Mouse (Mus musculus): ENCODE data around the gene Dclk3. TPM values are rescaled to one million over a fixed set of nuclear protein-coding genes. Genes with fewer than 3 reads are reported as not detected.

The Dclk3 gene
- polyA plus RNA-seq, 1 experiment = 28.7 TPM

- no peak for TF ChIP-seq POLR2A (IDR thresholded peaks at IDR 0.05; ENCODE audit: extremely low read depth, insufficient read depth, low read length)
- TF ChIP-seq CTCF (IDR thresholded peaks at IDR 0.05; ENCODE audit: extremely low read depth, insufficient read depth, low read length) = peak; percentile 96
- H3K4me1 ChIP-seq (ENCODE audit: control insufficient read depth, insufficient read depth, low read length) = no peaks in the 10 kb centered on the region
- H3K4me3 ChIP-seq (ENCODE audit: insufficient read depth, low read length) = no peak overlapping the region
- H3K27ac ChIP-seq (ENCODE audit: insufficient read depth, low read length) = no peak overlapping the region
Measured at GRCm38 (mm10) chr9:111495561-111495960, 56.7 kb downstream of the Dclk3 start.

- Histone ChIP-seq H3K4me1 (ENCODE audit: control insufficient read depth, insufficient read depth, low read length) (no peaks in the 10 kb centered on the region), H3K4me3 (ENCODE audit: insufficient read depth, low read length) (no peak overlapping the region), H3K27ac (ENCODE audit: insufficient read depth, low read length) (no peak overlapping the region)
- TF ChIP-seq CTCF (IDR thresholded peaks at IDR 0.05; ENCODE audit: extremely low read depth, insufficient read depth, low read length) = peak; percentile 91
- TF ChIP-seq POLR2A (IDR thresholded peaks at IDR 0.05; ENCODE audit: extremely low read depth, insufficient read depth, low read length) = no peak
Measured at GRCm38 (mm10) chr9:111497074-111497811, 58.4 kb downstream of the Dclk3 start.

- Histone ChIP-seq H3K4me1 (ENCODE audit: control insufficient read depth, insufficient read depth, low read length) (no peaks in the 10 kb centered on the region), H3K4me3 (ENCODE audit: insufficient read depth, low read length) (no peak overlapping the region), H3K27ac (ENCODE audit: insufficient read depth, low read length) (no peak overlapping the region)
- no peak for TF ChIP-seq CTCF (IDR thresholded peaks at IDR 0.05; ENCODE audit: extremely low read depth, insufficient read depth, low read length)
- no peak for TF ChIP-seq POLR2A (IDR thresholded peaks at IDR 0.05; ENCODE audit: extremely low read depth, insufficient read depth, low read length)
Measured at GRCm38 (mm10) chr9:111500211-111500610, 61.3 kb downstream of the Dclk3 start.

GRCm38 (mm10) chr9:111506075-111506474, 67.2 kb downstream of the Dclk3 start:
- no peak overlapping the region for H3K4me3 ChIP-seq (ENCODE audit: insufficient read depth, low read length)
- TF ChIP-seq CTCF (IDR thresholded peaks at IDR 0.05; ENCODE audit: extremely low read depth, insufficient read depth, low read length) = no peak
- TF ChIP-seq POLR2A (IDR thresholded peaks at IDR 0.05; ENCODE audit: extremely low read depth, insufficient read depth, low read length) = no peak
- H3K4me1 ChIP-seq (ENCODE audit: control insufficient read depth, insufficient read depth, low read length) = no peaks in the 10 kb centered on the region
- H3K27ac ChIP-seq (ENCODE audit: insufficient read depth, low read length) = no peak overlapping the region

GRCm38 (mm10) chr9:111514586-111515473, 75.9 kb downstream of the Dclk3 start:
- TF ChIP-seq CTCF (IDR thresholded peaks at IDR 0.05; ENCODE audit: extremely low read depth, insufficient read depth, low read length) (no peak), POLR2A (IDR thresholded peaks at IDR 0.05; ENCODE audit: extremely low read depth, insufficient read depth, low read length) (no peak)
- no peak overlapping the region for H3K27ac ChIP-seq (ENCODE audit: insufficient read depth, low read length)
- no peaks in the 10 kb centered on the region for H3K4me1 ChIP-seq (ENCODE audit: control insufficient read depth, insufficient read depth, low read length)
- H3K4me3 ChIP-seq (ENCODE audit: insufficient read depth, low read length) = no peak overlapping the region

- TF ChIP-seq CTCF (IDR thresholded peaks at IDR 0.05; ENCODE audit: extremely low read depth, insufficient read depth, low read length) (no peak), POLR2A (IDR thresholded peaks at IDR 0.05; ENCODE audit: extremely low read depth, insufficient read depth, low read length) (no peak)
- Histone ChIP-seq H3K27ac (ENCODE audit: insufficient read depth, low read length) (no peak overlapping the region), H3K4me1 (ENCODE audit: control insufficient read depth, insufficient read depth, low read length) (no peaks in the 10 kb centered on the region), H3K4me3 (ENCODE audit: insufficient read depth, low read length) (no peak overlapping the region)
Measured at GRCm38 (mm10) chr9:111515536-111515935, 76.7 kb downstream of the Dclk3 start.

- no peak overlapping the region for H3K27ac ChIP-seq (ENCODE audit: insufficient read depth, low read length)
- H3K4me1 ChIP-seq (ENCODE audit: control insufficient read depth, insufficient read depth, low read length) = no peaks in the 10 kb centered on the region
- TF ChIP-seq CTCF (IDR thresholded peaks at IDR 0.05; ENCODE audit: extremely low read depth, insufficient read depth, low read length) (no peak), POLR2A (IDR thresholded peaks at IDR 0.05; ENCODE audit: extremely low read depth, insufficient read depth, low read length) (no peak)
- no peak overlapping the region for H3K4me3 ChIP-seq (ENCODE audit: insufficient read depth, low read length)
Measured at GRCm38 (mm10) chr9:111522226-111522625, 83.3 kb downstream of the Dclk3 start.

GRCm38 (mm10) chr9:111523111-111523510, 84.2 kb downstream of the Dclk3 start:
- no peak overlapping the region for H3K27ac ChIP-seq (ENCODE audit: insufficient read depth, low read length)
- H3K4me3 ChIP-seq (ENCODE audit: insufficient read depth, low read length) = no peak overlapping the region
- no peaks in the 10 kb centered on the region for H3K4me1 ChIP-seq (ENCODE audit: control insufficient read depth, insufficient read depth, low read length)
- TF ChIP-seq POLR2A (IDR thresholded peaks at IDR 0.05; ENCODE audit: extremely low read depth, insufficient read depth, low read length) (no peak), CTCF (IDR thresholded peaks at IDR 0.05; ENCODE audit: extremely low read depth, insufficient read depth, low read length) (no peak)

- H3K4me1 ChIP-seq (ENCODE audit: control insufficient read depth, insufficient read depth, low read length) = no peaks in the 10 kb centered on the region
- no peak for TF ChIP-seq POLR2A (IDR thresholded peaks at IDR 0.05; ENCODE audit: extremely low read depth, insufficient read depth, low read length)
- no peak for TF ChIP-seq CTCF (IDR thresholded peaks at IDR 0.05; ENCODE audit: extremely low read depth, insufficient read depth, low read length)
- H3K27ac ChIP-seq (ENCODE audit: insufficient read depth, low read length) = no peak overlapping the region
Measured at GRCm38 (mm10) chr9:111523871-111524270, 85.0 kb downstream of the Dclk3 start.

More at GRCm38 (mm10) chr9:111523871-111524270, 85.0 kb downstream of the Dclk3 start:
- H3K4me3 ChIP-seq (ENCODE audit: insufficient read depth, low read length) = no peak overlapping the region
